Mouse (Mus musculus) CH12.LX (cell line): ENCODE results near the gene Slc9a9. TPM values are rescaled to one million over a fixed set of nuclear protein-coding genes. Genes with fewer than 3 reads are reported as not detected.

Experiments
- DNase-seq: peaks from one replicate; pipeline ENCODE4 v3.0.0-alpha.2; 2013; ENCODE audit errors: extremely low read depth
- H3K27ac ChIP-seq: 2 replicates; pipeline ENCODE4 v1.5.1; 2012; ENCODE audit warnings: low read depth, mild to moderate bottlenecking, control low read depth, moderate library complexity; ENCODE audit not compliant: insufficient read depth
- H3K27me3 ChIP-seq: replicated peaks from 2 replicates; pipeline ENCODE3; 2012; ENCODE audit warnings: inconsistent platforms
- H3K36me3 ChIP-seq, 2 experiments: replicated peaks in 1 of 2; 2 replicates each; pipeline versions ENCODE3 to v1.6.1; 2012; ENCODE audit warnings: inconsistent platforms in 1 of 2, low read length in 1 of 2, mild to moderate bottlenecking in 1 of 2, mixed read lengths in 1 of 2, moderate library complexity in 1 of 2; ENCODE audit not compliant: control insufficient read depth in 1 of 2, insufficient read depth in 1 of 2
- H3K4me1 ChIP-seq, 2 experiments: 2 replicates each; pipeline ENCODE4 v1.6.1; 2012; ENCODE audit warnings: inconsistent platforms in 1 of 2, moderate library complexity in 1 of 2; ENCODE audit not compliant: insufficient read depth in 2 of 2, control insufficient read depth in 1 of 2
- H3K4me2 ChIP-seq: 2 replicates; pipeline ENCODE4 v1.6.1; 2012; ENCODE audit warnings: low read depth, mild to moderate bottlenecking, control low read depth; ENCODE audit not compliant: poor library complexity, insufficient read depth, severe bottlenecking
- H3K4me3 ChIP-seq, 3 experiments: fragments of 150-350 bp in 1 of 3; sonication (generic) in 1 of 3; replicated peaks in 1 of 3; 2 replicates each; pipeline versions ENCODE3 to v1.5.1; 2011 to 2012; ENCODE audit warnings: low read depth in 2 of 3, low read length in 2 of 3, mild to moderate bottlenecking in 2 of 3, moderate library complexity in 2 of 3, control low read depth in 1 of 3, improper control_type of control experiment in 1 of 3, inconsistent platforms in 1 of 3, mixed read lengths in 1 of 3; ENCODE audit not compliant: poor library complexity in 1 of 3
- H3K79me2 ChIP-seq: replicated peaks from 2 replicates; pipeline ENCODE4 v1.6.1; 2012; ENCODE audit warnings: mild to moderate bottlenecking, moderate library complexity; ENCODE audit not compliant: control insufficient read depth, poor library complexity, insufficient read depth, severe bottlenecking; ENCODE audit errors: extremely low read depth
- H3K9ac ChIP-seq: 2 replicates; pipeline ENCODE4 v1.6.1; 2012; ENCODE audit warnings: low read depth, mild to moderate bottlenecking, control low read depth, moderate library complexity; ENCODE audit not compliant: insufficient read depth
- H3K9me3 ChIP-seq: replicated peaks from 2 replicates; pipeline ENCODE3; 2012; ENCODE audit warnings: low read length, inconsistent platforms, mixed read lengths
- CHD2 ChIP-seq: IDR thresholded peaks from 2 replicates; pipeline ENCODE4 v1.6.1; 2011; ENCODE audit warnings: low read length, improper control_type of control experiment
- EP300 ChIP-seq: IDR thresholded peaks from 2 replicates; pipeline ENCODE4 v1.6.1; 2011; ENCODE audit warnings: low read length, improper control_type of control experiment
- ETS1 ChIP-seq: conservative IDR thresholded peaks from 2 replicates; pipeline ENCODE4 v1.6.1; 2012; ENCODE audit warnings: low read depth, mild to moderate bottlenecking, inconsistent platforms, low read length, improper control_type of control experiment, moderate library complexity
- GABPA ChIP-seq: IDR thresholded peaks from 2 replicates; pipeline ENCODE4 v1.6.1; 2012; ENCODE audit warnings: low read depth, low read length, improper control_type of control experiment, inconsistent platforms; ENCODE audit not compliant: insufficient replicate concordance
- HCFC1 ChIP-seq: IDR thresholded peaks from 2 replicates; pipeline ENCODE4 v1.6.1; 2012; ENCODE audit warnings: low read depth, mild to moderate bottlenecking, inconsistent platforms, low read length, improper control_type of control experiment
- IRF4 ChIP-seq: IDR thresholded peaks from 2 replicates; pipeline ENCODE4 v1.6.1; 2014; ENCODE audit warnings: low read depth, mild to moderate bottlenecking, inconsistent platforms, low read length, improper control_type of control experiment
- JUN ChIP-seq: IDR thresholded peaks from 2 replicates; pipeline ENCODE4 v1.6.1; 2011; ENCODE audit warnings: low read depth, mild to moderate bottlenecking, low read length, improper control_type of control experiment, moderate library complexity; ENCODE audit not compliant: insufficient read depth
- JUND ChIP-seq: conservative IDR thresholded peaks from 2 replicates; pipeline ENCODE4 v1.6.1; 2011; ENCODE audit warnings: low read depth, low read length, improper control_type of control experiment
- MAZ ChIP-seq: IDR thresholded peaks from 2 replicates; pipeline ENCODE4 v1.6.1; 2012; ENCODE audit warnings: low read depth, mild to moderate bottlenecking, inconsistent platforms, low read length, improper control_type of control experiment, moderate library complexity
- MXI1 ChIP-seq: IDR thresholded peaks from 2 replicates; pipeline ENCODE4 v1.6.1; 2011; ENCODE audit warnings: mild to moderate bottlenecking, low read depth, low read length, improper control_type of control experiment
- PAX5 ChIP-seq: IDR thresholded peaks from 2 replicates; pipeline ENCODE4 v1.6.1; 2012; ENCODE audit warnings: low read length, inconsistent platforms, mixed read lengths
- SIN3A ChIP-seq: IDR thresholded peaks from 2 replicates; pipeline ENCODE4 v1.6.1; 2012; ENCODE audit warnings: low read length, improper control_type of control experiment, inconsistent platforms
- UBTF ChIP-seq: IDR thresholded peaks from 2 replicates; pipeline ENCODE4 v1.6.1; 2012; ENCODE audit warnings: low read depth, mild to moderate bottlenecking, inconsistent platforms, low read length, improper control_type of control experiment, moderate library complexity
- USF1 ChIP-seq: IDR thresholded peaks from 2 replicates; pipeline ENCODE4 v1.6.1; 2014; ENCODE audit warnings: low read depth, mild to moderate bottlenecking, inconsistent platforms, low read length, improper control_type of control experiment
- ZC3H11A ChIP-seq: IDR thresholded peaks from 2 replicates; pipeline ENCODE4 v1.6.1; 2012; ENCODE audit warnings: low read depth, mild to moderate bottlenecking, inconsistent platforms, low read length, improper control_type of control experiment
- ZNF384 ChIP-seq: IDR thresholded peaks from 2 replicates; pipeline ENCODE4 v1.6.1; 2012; ENCODE audit warnings: low read depth, low read length, improper control_type of control experiment, inconsistent platforms
- dilution Hi-C: fragments of 300-500 bp; cut with MboI; formaldehyde crosslinking; loops from 2 replicates; pipeline ENCODE4 v1.14.3; 2020; ENCODE audit warnings: low sequenced_read_pairs; ENCODE audit not compliant: extremely low pct_unique_long_range_greater_than_20kb, extremely low pct_ligation_motif_present
- in situ Hi-C: fragments of 300-500 bp; cut with MboI; formaldehyde crosslinking; loops from 3 replicates; pipeline ENCODE4 v1.14.3; 2019; ENCODE audit warnings: low sequenced_read_pairs, low pct_ligation_motif_present, low pct_unique_long_range_greater_than_20kb, mixed read lengths
- polyA plus RNA-seq: library from polyadenylated mRNA; unstranded; fragments of >175 nt; gene quantifications from 2 replicates; pipeline ENCODE4 v1.2.1, GENCODE M21; 2012; ENCODE audit warnings: low read depth; ENCODE audit not compliant: insufficient read length
- total RNA-seq, 2 experiments: library from RNA; depleted of rRNA; stranded (reverse); fragments of 300-350 nt in 1 of 2; fragments of >200 nt in 1 of 2; gene quantifications; 2 replicates each; pipeline ENCODE4 v1.2.3; 2012 to 2014

Gene Slc9a9
- total and polyA plus RNA-seq, 3 experiments, result not detected

GRCm38 (mm10) chr9:95166224-95166623 lies 496.5 kb downstream of the Slc9a9 start:
- TF ChIP-seq UBTF (no peak), EP300 (no peak), CHD2 (no peak), HCFC1 (no peak), MXI1 (no peak), GABPA (no peak), PAX5 (no peak), USF1 (no peak), JUND (no peak), MAZ (no peak), JUN (no peak), IRF4 (no peak)
- dilution Hi-C loops, result no loop called here

GRCm38 (mm10) chr9:95167806-95168205 lies 498.1 kb downstream of the Slc9a9 start:
- DNase-seq, result no peak
- H3K4me1 ChIP-seq, result no peaks in the 10 kb centered on the region
- H3K9me3 ChIP-seq, result peaks cover 7% of the 10 kb centered on the region
- H3K4me2 ChIP-seq, result no peak overlapping the region
- in situ Hi-C loops, result no loop called here
- TF ChIP-seq SIN3A (no peak), JUND (no peak), ETS1 (no peak), ZNF384 (no peak), ZC3H11A (no peak)
- H3K27me3 ChIP-seq, result no peaks in the 10 kb centered on the region
- no peak overlapping the region for H3K4me3 ChIP-seq
- no peaks in the 10 kb centered on the region for H3K36me3 ChIP-seq
- no peak overlapping the region for H3K9ac ChIP-seq
- H3K79me2 ChIP-seq, result no peaks in the 10 kb centered on the region
- no peak overlapping the region for H3K27ac ChIP-seq
- dilution Hi-C loops, result no loop called here

More at GRCm38 (mm10) chr9:95166224-95166623, 496.5 kb downstream of the Slc9a9 start:
- no peaks in the 10 kb centered on the region for H3K79me2 ChIP-seq
- H3K27ac ChIP-seq, result no peak overlapping the region
- no peaks in the 10 kb centered on the region for H3K27me3 ChIP-seq
- H3K9ac ChIP-seq, result no peak overlapping the region
- peaks cover 10% of the 10 kb centered on the region for H3K9me3 ChIP-seq
- H3K4me2 ChIP-seq, result no peak overlapping the region
- no peak for DNase-seq
- H3K4me3 ChIP-seq, result no peak overlapping the region
- in situ Hi-C loops, result no loop called here
- H3K4me1 ChIP-seq, result no peaks in the 10 kb centered on the region
- no peaks in the 10 kb centered on the region for H3K36me3 ChIP-seq
